27 mouse cellular contexts compared by ENCODE assay signal in the genomic region with DNA sequence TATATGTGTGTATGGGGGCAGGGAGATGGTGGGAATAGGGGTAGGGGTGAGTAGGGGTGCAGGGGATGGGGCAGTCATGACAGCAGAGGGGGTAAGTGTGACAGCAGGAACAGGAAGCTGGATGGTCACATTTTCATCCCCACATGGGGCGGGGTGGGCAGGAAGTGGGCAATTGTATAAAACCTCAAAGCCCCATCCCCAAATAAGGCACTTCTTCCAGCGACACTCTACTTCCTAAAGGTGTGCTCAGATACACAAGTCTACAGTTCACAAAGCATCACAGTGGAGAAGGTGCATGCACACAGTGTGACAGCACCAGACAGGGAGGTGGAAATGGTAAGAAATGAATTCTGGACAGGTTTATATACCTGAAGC. TPM values are rescaled to one million over a fixed set of nuclear protein-coding genes. Genes with fewer than 3 reads are reported as not detected.
DNase-seq lines count a peak whose midpoint lies in the region; ATAC-seq lines count a peak whose summit lies in the region.
"Had no signal": no experiment of that assay in that cellular context is flagged by ENCODE, and none has a peak within 500 bp of the region (broad histone marks: within the 10 kb centered on the region; RNA-seq: fewer than 3 reads in every experiment).

No protein-coding gene starts in this region.

- no peak overlapping the region for H3K27ac ChIP-seq in kidney, embryonic 16.5 days (ENCODE audit: low read length)
- no peak overlapping the region for H3K27ac ChIP-seq in neural tube, embryonic 15.5 days (replicated peaks)
- H3K27ac ChIP-seq: embryonic facial prominence, embryonic 15.5 days; forebrain, embryonic 15.5 days; heart, embryonic 10.5 days; hindbrain, embryonic 12.5 days; hindbrain, postnatal 0 days had no signal

- no peak for DNase-seq in kidney, postnatal 25 days
- DNase-seq in CD4-positive helper T cell, adult 2 months (ENCODE audit: low read depth, low spot score), result peak; percentile 24
- DNase-seq in T-cell, adult 2 months (ENCODE audit: low spot score), result peak; percentile 20
- DNase-seq in lung, postnatal 14 days, result no peak
- DNase-seq: adrenal gland, postnatal 14 days; cerebellum, adult 11-12 months; cerebellum, adult 9-10 months; cerebellum, postnatal 25 days; gastrocnemius, postnatal 10 days; heart, adult 18-20 months; heart, postnatal 10 days; heart, postnatal 4 days had no signal

- WGBS in kidney, embryonic 16.5 days, result 74% methylated on average over 2 of the region's 2 CpGs
- 83% methylated on average over 2 of the region's 2 CpGs for WGBS in neural tube, embryonic 15.5 days

- peak overlapping the region; percentile 26; the same call in 1 of the 2 replicates for H3K9ac ChIP-seq in kidney, embryonic 16.5 days (replicated peaks; ENCODE audit: low read length)
- no peak overlapping the region for H3K9ac ChIP-seq in neural tube, embryonic 15.5 days (replicated peaks)
- H3K9ac ChIP-seq: forebrain, embryonic 15.5 days; hindbrain, embryonic 12.5 days had no signal

- H3K4me3 ChIP-seq in kidney, embryonic 16.5 days (ENCODE audit: low read length), result no peak overlapping the region
- H3K4me3 ChIP-seq in neural tube, embryonic 15.5 days (replicated peaks), result no peak overlapping the region
- H3K4me3 ChIP-seq: embryonic facial prominence, embryonic 15.5 days; erythroblast, embryonic 14.5 days; forebrain, embryonic 15.5 days; hindbrain, embryonic 12.5 days had no signal

- H3K27me3 ChIP-seq in kidney, embryonic 16.5 days (ENCODE audit: insufficient read depth, low read length), result no peaks in the 10 kb centered on the region
- H3K27me3 ChIP-seq in neural tube, embryonic 15.5 days (replicated peaks), result no peaks in the 10 kb centered on the region
- H3K27me3 ChIP-seq: embryonic facial prominence, embryonic 15.5 days; forebrain, embryonic 15.5 days; hindbrain, embryonic 12.5 days had no signal

- no peaks in the 10 kb centered on the region for H3K36me3 ChIP-seq in kidney, embryonic 16.5 days (ENCODE audit: insufficient read depth, low read length)
- H3K36me3 ChIP-seq in neural tube, embryonic 15.5 days, result no peaks in the 10 kb centered on the region
- H3K36me3 ChIP-seq: embryonic facial prominence, embryonic 15.5 days; forebrain, embryonic 15.5 days; G1E; heart, embryonic 10.5 days; hindbrain, embryonic 12.5 days had no signal

- no peaks in the 10 kb centered on the region for H3K9me3 ChIP-seq in kidney, embryonic 16.5 days (ENCODE audit: low read length)
- no peaks in the 10 kb centered on the region for H3K9me3 ChIP-seq in neural tube, embryonic 15.5 days (replicated peaks)
- H3K9me3 ChIP-seq: embryonic facial prominence, embryonic 15.5 days; forebrain, embryonic 15.5 days; G1E; heart, embryonic 10.5 days; hindbrain, embryonic 12.5 days had no signal

- H3K4me2 ChIP-seq in kidney, embryonic 16.5 days (replicated peaks; ENCODE audit: low read depth, low read length), result no peak overlapping the region
- H3K4me2 ChIP-seq in neural tube, embryonic 15.5 days, result no peak overlapping the region
- H3K4me2 ChIP-seq: embryonic facial prominence, embryonic 15.5 days; forebrain, embryonic 15.5 days had no signal

- peaks cover 8% of the 10 kb centered on the region for H3K4me1 ChIP-seq in kidney, embryonic 16.5 days (ENCODE audit: insufficient read depth, low read length)
- no peaks in the 10 kb centered on the region for H3K4me1 ChIP-seq in neural tube, embryonic 15.5 days
- H3K4me1 ChIP-seq: forebrain, embryonic 15.5 days had no signal

- ATAC-seq in kidney, embryonic 16.5 days (ENCODE audit: low FRiP score, low TSS enrichment), result no peak
- peak; percentile 63 for ATAC-seq in inflammation-experienced regulatory T-cells, adult 6 months
- no peak for ATAC-seq in neural tube, embryonic 15.5 days (ENCODE audit: low FRiP score)
- ATAC-seq: forebrain, embryonic 15.5 days; hindbrain, postnatal 0 days had no signal

RNA-seq across cellular contexts. Expression of gene Wfdc2, which starts 11.3 kb away (rescaled TPM):
- polyA plus RNA-seq in kidney, embryonic 16.5 days (2015; fragmentation: Nextera tagmentation; extraction: Ambion mirVana), result 399 and 441 TPM in 2 replicates
- not detected for polyA plus RNA-seq in inflammation-experienced regulatory T-cells, adult 6 months (2017; shearing (Covaris generic))
- 1.6 and 10.4 TPM in 2 replicates for polyA plus RNA-seq in neural tube, embryonic 15.5 days (2015; fragmentation: Nextera tagmentation; extraction: Ambion mirVana)
- polyA plus RNA-seq: C2C12; erythroblast, embryonic 14.5 days; G1E had no signal

RNA-seq across cellular contexts. Expression of gene Spint3, which starts 22.4 kb away (rescaled TPM):
- polyA plus RNA-seq in kidney, embryonic 16.5 days (2015; fragmentation: Nextera tagmentation; extraction: Ambion mirVana), result not detected in 2 replicates
- not detected for polyA plus RNA-seq in inflammation-experienced regulatory T-cells, adult 6 months (2017; shearing (Covaris generic))
- polyA plus RNA-seq in neural tube, embryonic 15.5 days (2015; fragmentation: Nextera tagmentation; extraction: Ambion mirVana), result not detected in 2 replicates
- polyA plus RNA-seq: C2C12; cortical plate, adult 2 months; embryonic facial prominence, embryonic 15.5 days; erythroblast, embryonic 14.5 days; forebrain, embryonic 11.5 days; forebrain, embryonic 15.5 days; frontal cortex, adult 2 months; G1E; heart, embryonic 10.5 days; heart, embryonic 14.5 days; hindbrain, embryonic 12.5 days; hindbrain, postnatal 0 days had no signal

RNA-seq across cellular contexts. Expression of gene Wfdc6a, which starts 34.4 kb away (rescaled TPM):
- not detected in 2 replicates for polyA plus RNA-seq in kidney, embryonic 16.5 days (2015; fragmentation: Nextera tagmentation; extraction: Ambion mirVana)
- not detected for polyA plus RNA-seq in inflammation-experienced regulatory T-cells, adult 6 months (2017; shearing (Covaris generic))
- polyA plus RNA-seq in neural tube, embryonic 15.5 days (2015; fragmentation: Nextera tagmentation; extraction: Ambion mirVana), result 0.31 TPM in 1 of 2 replicates, not detected in the other
- polyA plus RNA-seq: C2C12; cortical plate, adult 2 months; erythroblast, embryonic 14.5 days; forebrain, embryonic 11.5 days; forebrain, embryonic 15.5 days; G1E; heart, embryonic 10.5 days; hindbrain, embryonic 12.5 days had no signal

RNA-seq across cellular contexts. Expression of gene Eppin, which starts 42.5 kb away (rescaled TPM):
- polyA plus RNA-seq in kidney, embryonic 16.5 days (2015; fragmentation: Nextera tagmentation; extraction: Ambion mirVana), result not detected in 2 replicates
- not detected for polyA plus RNA-seq in inflammation-experienced regulatory T-cells, adult 6 months (2017; shearing (Covaris generic))
- not detected in 2 replicates for polyA plus RNA-seq in neural tube, embryonic 15.5 days (2015; fragmentation: Nextera tagmentation; extraction: Ambion mirVana)
- polyA plus RNA-seq: C2C12; cortical plate, adult 2 months; embryonic facial prominence, embryonic 15.5 days; erythroblast, embryonic 14.5 days; forebrain, embryonic 11.5 days; forebrain, embryonic 15.5 days; frontal cortex, adult 2 months; G1E; heart, embryonic 10.5 days; heart, embryonic 14.5 days; hindbrain, embryonic 12.5 days; hindbrain, postnatal 0 days had no signal

RNA-seq across cellular contexts. Expression of gene Pigt, which starts 53.6 kb away (rescaled TPM):
- polyA plus RNA-seq in kidney, embryonic 16.5 days (2015; fragmentation: Nextera tagmentation; extraction: Ambion mirVana), result 70.7 and 75.8 TPM in 2 replicates
- 10 to 100 TPM; 13.6 to 36.2 (median 30.9) TPM for polyA plus RNA-seq in inflammation-experienced regulatory T-cells, adult 6 months (2017; shearing (Covaris generic))
- polyA plus RNA-seq in neural tube, embryonic 15.5 days (2015; fragmentation: Nextera tagmentation; extraction: Ambion mirVana), result 88.8 and 92.2 TPM in 2 replicates

Comparison
In these comparisons a context has a peak if more than half of its experiments do, and no peak if none do; other contexts are left out.
1. DNase-seq: peak in CD4-positive helper T cell, adult 2 months (single experiment) and T-cell, adult 2 months (single experiment); none in kidney, postnatal 25 days (0 of 2) and lung, postnatal 14 days (single experiment).
2. RNA of gene Wfdc2, which starts 11.3 kb away (polyA plus RNA-seq): 399 to 441 TPM in kidney, embryonic 16.5 days; 1.6 to 10.4 TPM in neural tube, embryonic 15.5 days and not detected in inflammation-experienced regulatory T-cells, adult 6 months; every median in the first group is over 10 times any median in the second.